Mouse (Mus musculus): ENCODE results near the gene Tor1b.
"Not testable (repeated sequence)": the region's sequence is repeated elsewhere in the genome, so short reads cannot be mapped to it uniquely, and the experiment has no call there.

The Tor1b gene

GRCm38 (mm10) chr2:30952824-30953490, at the start of gene Tor1b:
Tor1b (plus strand) TSS chr2:30952959.
- peak; percentile 96 for DNase-seq (ENCODE audit: low spot score)

DNA sequence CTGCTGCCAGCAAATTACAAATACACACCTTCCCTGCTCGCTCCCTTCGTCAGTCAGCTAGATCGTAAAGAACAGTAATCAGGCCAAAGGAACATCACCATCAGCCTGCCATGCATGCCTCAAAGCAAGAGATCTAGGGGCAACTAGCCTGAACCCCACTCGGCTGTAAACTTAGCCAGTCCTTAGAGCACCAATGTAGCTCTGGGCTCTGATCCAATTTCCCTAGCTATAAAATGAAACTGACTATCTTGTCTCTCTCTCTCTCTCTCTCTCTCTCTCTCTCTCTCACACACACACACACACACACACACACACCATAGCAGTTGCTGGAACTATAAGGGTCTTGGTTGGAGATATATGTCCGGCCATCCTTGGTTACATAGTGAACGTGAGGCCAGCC, 48.5 kb upstream of the Tor1b start:
- no peak for DNase-seq (ENCODE audit: low spot score)

DNA sequence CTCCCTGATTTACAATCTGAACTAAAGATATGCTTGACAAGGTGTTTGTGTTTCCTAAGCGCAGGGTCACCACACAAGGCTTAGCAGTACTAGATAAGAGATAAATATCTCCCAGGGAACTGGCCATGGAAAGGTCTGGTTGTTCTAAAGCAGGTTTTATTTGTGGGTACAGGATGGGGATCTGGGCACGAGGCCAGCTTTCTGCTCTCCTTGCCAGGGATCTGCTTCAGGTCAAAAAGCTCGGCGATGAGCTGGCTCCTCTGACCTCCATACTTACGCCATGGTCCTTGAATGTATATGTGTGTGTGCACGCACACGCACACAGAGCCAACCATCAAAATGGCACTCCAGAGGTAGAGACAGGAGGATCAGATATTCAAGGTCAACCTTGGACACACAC, 47.8 kb upstream of the Tor1b start:
- DNase-seq (ENCODE audit: low spot score): no peak

DNA sequence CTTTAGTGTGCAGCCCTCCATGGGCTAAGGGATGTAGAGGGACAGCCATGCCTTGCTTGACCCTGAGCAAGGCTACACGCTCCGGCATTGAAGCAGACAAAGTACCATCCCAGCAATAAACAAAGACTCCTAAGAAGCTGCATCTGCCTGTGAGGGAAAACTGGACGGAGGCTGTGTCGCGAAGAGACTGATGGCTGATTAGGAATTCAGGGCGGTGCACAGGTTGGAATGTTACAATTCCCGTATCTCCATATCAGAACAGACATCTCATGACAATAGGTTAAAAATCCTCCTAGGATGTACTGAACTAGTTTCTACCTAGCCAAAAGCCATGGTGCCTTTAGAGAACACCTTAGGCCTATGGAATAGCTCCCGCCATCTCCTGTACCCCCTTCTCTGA, 46.9 kb upstream of the Tor1b start:
- DNase-seq (ENCODE audit: low spot score): no peak

DNA sequence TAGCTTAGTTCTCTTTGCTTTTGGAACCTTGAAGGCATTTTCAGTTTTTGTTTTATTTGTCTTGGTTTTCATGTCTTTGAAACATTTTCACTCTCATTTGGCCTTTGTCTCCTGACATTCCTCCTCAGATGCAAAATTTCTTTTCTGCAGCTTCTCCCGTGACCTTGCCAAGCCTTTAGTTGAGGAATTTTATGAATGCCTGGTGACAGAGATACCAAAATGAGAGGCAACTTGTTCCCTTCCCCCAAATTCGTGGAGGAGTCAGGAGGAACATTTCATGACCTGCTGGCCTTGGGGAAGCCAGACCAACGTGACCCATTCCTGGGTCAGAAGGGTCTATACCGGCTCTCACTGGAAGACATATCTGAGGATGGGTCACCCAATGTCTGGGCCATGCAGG, 46.1 kb upstream of the Tor1b start:
- DNase-seq (ENCODE audit: low spot score): no peak

GRCm38 (mm10) chr2:30912291-30912773, 40.4 kb upstream of the Tor1b start:
- no peak for DNase-seq (ENCODE audit: low spot score)

GRCm38 (mm10) chr2:30913022-30913421, 39.7 kb upstream of the Tor1b start:
- DNase-seq (ENCODE audit: low spot score): no peak

GRCm38 (mm10) chr2:30914836-30915235, 37.9 kb upstream of the Tor1b start:
- no peak for DNase-seq (ENCODE audit: low spot score)

- DNase-seq (ENCODE audit: low spot score): no peak
Observed at GRCm38 (mm10) chr2:30915376-30915775, 37.4 kb upstream of the Tor1b start.

DNA sequence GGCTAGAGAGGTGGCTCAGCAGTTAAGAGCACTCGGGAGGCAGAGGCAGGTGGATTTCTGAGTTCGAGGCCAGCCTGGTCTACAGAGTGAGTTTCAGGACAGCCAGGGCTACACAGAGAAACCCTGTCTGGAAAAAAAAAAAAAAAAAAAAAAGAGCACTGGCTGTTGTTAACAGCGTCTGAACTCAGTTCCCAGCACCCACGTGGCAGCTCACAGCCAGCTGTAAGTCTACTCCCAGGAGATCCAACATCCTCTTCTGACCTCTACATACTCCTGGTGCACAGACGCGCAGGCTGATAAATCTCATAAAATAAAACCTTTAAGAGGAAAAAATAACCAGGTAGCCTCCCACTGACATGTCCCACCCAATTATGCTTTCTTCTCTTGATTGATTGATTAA, 36.8 kb upstream of the Tor1b start:
- not testable (repeated sequence) for DNase-seq (ENCODE audit: low spot score)

- DNase-seq (ENCODE audit: low spot score): no peak
Observed at GRCm38 (mm10) chr2:30917649-30918048, 35.1 kb upstream of the Tor1b start.

GRCm38 (mm10) chr2:30918126-30918525, 34.6 kb upstream of the Tor1b start:
- no peak for DNase-seq (ENCODE audit: low spot score)

DNA sequence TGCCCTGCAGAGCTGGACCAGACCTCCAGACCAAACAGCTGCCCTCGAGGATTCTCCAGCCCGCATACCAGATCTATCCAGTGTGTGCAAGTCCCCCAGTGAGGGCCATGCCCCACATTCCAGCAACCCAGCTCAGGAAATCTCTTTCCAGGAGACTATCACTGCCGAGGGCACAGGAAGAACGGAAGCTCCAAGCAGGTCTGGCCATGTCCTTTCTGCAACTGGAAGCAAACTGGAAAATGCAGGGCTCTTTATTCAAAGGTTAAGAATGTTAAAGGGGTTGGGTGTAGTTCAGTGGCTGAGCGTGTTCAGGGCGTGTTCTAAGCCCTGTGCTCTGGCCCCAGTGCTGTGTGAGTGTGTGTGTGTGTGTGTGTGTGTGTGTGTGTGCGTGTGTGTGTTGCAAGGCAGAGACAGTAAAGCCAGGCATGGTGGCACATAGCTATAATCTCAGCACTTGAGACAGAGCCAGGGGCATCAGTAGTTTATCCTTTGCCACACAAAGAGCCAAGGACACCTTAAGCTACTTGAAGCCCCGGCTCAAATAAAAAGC, 33.9 kb upstream of the Tor1b start:
- DNase-seq (ENCODE audit: low spot score): peak; percentile 69

- DNase-seq (ENCODE audit: low spot score): no peak
Observed at GRCm38 (mm10) chr2:30920216-30920615, 32.5 kb upstream of the Tor1b start.

GRCm38 (mm10) chr2:30923099-30923498, 29.7 kb upstream of the Tor1b start:
- no peak for DNase-seq (ENCODE audit: low spot score)

DNA sequence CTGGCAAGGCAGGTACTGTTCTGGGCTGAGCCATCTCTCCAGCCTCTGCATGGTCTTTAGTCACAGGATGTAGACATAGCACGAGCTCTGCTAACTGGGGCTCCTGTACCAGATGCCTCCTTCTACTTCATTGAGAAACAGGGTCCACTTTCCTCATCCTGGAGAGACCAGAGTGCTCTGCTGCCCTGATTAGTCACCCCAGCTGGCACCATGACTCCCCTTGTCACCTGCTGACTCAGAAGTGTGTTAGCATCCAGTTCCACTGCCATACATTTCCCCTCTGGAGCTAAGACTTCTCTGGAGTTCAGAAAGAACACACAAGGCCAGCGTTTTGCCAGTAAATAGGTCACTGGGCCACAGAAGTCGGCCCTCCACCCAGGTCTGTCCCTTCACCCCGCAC, 27.6 kb upstream of the Tor1b start:
- DNase-seq (ENCODE audit: low spot score): no peak

- DNase-seq (ENCODE audit: low spot score): no peak
Observed at GRCm38 (mm10) chr2:30926381-30926780, 26.4 kb upstream of the Tor1b start.

DNA sequence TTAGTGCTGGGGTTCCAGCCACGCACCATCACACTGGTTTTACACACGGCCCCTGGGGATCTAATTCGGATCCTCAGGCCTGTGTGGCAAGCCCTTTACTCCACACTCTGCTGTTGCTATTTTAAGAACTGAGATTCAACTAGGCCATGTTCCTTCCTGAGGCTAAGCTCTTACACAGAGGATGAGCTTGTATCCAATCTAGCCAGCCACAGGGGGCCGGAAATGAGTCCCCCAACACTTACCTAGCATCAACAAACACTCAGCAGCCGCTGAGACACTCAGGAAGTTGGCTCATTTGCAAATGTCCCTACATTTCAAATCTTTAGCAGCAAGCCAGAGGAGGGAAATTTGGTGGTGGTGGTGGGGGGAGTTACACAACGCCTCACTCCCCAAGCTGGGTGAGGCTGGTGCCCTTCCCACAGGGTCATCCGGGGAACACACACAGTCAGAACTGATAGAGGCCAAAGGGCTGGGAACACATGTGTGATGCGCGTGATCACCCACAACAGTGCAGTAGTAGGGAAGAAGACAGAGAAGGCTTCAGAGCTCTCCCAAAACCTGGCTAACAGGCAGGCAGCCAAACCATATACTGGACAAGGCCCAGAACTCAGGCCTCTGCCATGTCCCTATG, 25.5 kb upstream of the Tor1b start:
- DNase-seq (ENCODE audit: low spot score): no peak

GRCm38 (mm10) chr2:30927844-30928628, 24.7 kb upstream of the Tor1b start:
- DNase-seq (ENCODE audit: low spot score): peak; percentile 87

DNA sequence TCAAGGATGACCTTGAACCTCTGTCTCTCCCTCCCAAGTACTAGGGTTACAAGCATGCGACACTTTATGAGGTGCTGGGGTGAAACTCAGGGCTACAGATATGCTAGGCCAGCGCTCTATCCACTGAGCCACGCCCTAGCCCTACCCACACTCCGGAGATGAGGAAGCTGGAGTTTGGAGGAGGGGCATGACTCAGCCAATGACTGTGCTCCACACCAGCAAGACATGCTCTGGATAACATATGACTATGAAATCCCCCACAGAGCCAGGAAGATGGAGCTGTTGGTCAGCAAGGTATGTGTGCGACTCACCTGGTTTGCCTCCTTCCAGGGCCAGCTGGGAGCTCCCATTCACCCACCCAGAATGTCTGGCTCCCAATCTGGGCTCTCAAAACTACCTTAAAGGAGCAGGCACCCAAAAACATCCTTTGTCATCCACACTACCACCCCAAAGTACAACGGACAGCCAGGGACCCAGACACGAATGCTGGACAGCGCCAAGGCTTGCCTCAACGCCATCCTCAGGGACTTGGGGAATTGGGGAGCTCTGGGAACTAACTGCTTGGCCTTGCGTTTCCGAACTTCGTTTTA, 23.8 kb upstream of the Tor1b start:
- peak; percentile 39 for DNase-seq (ENCODE audit: low spot score)

DNA sequence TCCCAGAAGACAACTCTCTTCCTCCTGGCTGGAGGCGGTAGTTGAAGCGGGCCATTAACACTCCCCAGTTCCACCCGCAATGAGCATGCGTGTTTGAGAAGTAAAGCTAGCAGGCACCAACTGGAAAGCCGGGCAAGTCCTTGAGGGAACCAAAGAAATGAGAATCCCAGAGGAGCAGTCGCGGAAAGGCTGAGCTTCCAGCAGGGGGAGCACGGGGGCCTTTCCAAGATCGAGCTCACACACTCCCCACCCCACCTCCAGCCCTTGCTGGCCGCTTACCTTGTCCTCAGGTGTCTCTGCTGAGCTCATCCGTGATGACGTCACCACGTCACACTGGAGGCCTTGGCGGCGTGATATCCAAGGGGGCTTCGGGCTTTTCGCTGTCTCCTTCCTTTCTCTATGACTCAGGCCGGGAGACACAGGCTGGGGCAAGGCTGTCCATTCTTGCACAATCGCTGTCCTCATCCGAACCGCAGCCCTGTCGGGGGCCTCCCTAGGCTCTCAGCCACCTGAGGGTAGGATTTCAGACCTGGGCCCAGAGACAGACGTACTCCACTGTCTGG, 23.2 kb upstream of the Tor1b start, which contains the start of gene Ptges:
Gene Ptges, minus strand, starts transcription at position 381 of the 563 bp plus-strand sequence.
- DNase-seq (ENCODE audit: low spot score): peak; percentile 66

- not testable (repeated sequence) for DNase-seq (ENCODE audit: low spot score)
Observed at GRCm38 (mm10) chr2:30930846-30931245, 21.9 kb upstream of the Tor1b start.

All from embryo, embryonic 10 days (tissue).